Mouse (Mus musculus) gastrocnemius, postnatal 36 days (tissue): ENCODE data around the gene Lpar5. TPM values are rescaled to one million over a fixed set of nuclear protein-coding genes. Genes with fewer than 3 reads are reported as not detected.
"Not testable (repeated sequence)": the region's sequence is repeated elsewhere in the genome, so short reads cannot be mapped to it uniquely, and the experiment has no call there.

Experiments used
- DNase-seq, 2 experiments: peaks; one replicate each; pipeline ENCODE4 v3.0.0; 2022
- intact Hi-C: fragments of 180-260 bp; cut with DNase I; formaldehyde crosslinking; loops from one replicate; pipeline ENCODE4 v1.15.1; 2025
- long read RNA-seq, 2 experiments: library from polyadenylated mRNA; stranded (forward); transcript quantifications; one replicate each; pipeline ENCODE4 v2.0.0; 2021
- total RNA-seq, 2 experiments: library from RNA; stranded (reverse); gene quantifications; 2 replicates each; pipeline ENCODE4 v1.2.3; 2021

The Lpar5 gene
- not detected for total RNA-seq
- long read RNA-seq, experiment 1, result 0 reads
- long read RNA-seq, experiment 2, result 0 reads

- intact Hi-C loops, result no loop called here
- no peak for DNase-seq
Measured at GRCm38 (mm10) chr6:125067571-125067995, at the start of gene Lpar5. Gene Lpar5 (plus strand): TSS chr6:125067920.

- intact Hi-C loops, result loop anchor here (5.0 to 10.0 kb wide), 2 partner anchors 128 to 316 kb away; partner anchors contain the start of genes Emg1 and Phb2
- not testable (repeated sequence) for DNase-seq
Measured at GRCm38 (mm10) chr6:125030532-125030931, 37.2 kb upstream of the Lpar5 start.

GRCm38 (mm10) chr6:125031604-125032003 is 36.1 kb upstream of the Lpar5 start:
- intact Hi-C loops, result loop anchor here (5.0 to 10.0 kb wide), 2 partner anchors 129 to 317 kb away; partner anchors contain the start of genes Emg1 and Phb2
- DNase-seq, result no peak

- intact Hi-C loops, result loop anchor here (1.0 to 10.0 kb wide), 2 partner anchors 29 to 324 kb away; partner anchors contain the start of genes Emg1, Phb2 and Zfp384
- DNase-seq, result no peak
Measured at GRCm38 (mm10) chr6:125038666-125039065, 29.1 kb upstream of the Lpar5 start.

GRCm38 (mm10) chr6:125039131-125039530 is 28.6 kb upstream of the Lpar5 start:
- intact Hi-C loops, result loop anchor here (1.0 to 10.0 kb wide), 2 partner anchors 30 to 324 kb away; partner anchors contain the start of genes Emg1, Phb2 and Zfp384
- DNase-seq, result no peak

GRCm38 (mm10) chr6:125039533-125040153 is 28.1 kb upstream of the Lpar5 start, which contains the start of gene Ing4:
Gene Ing4 (plus strand): TSS chr6:125039760.
- intact Hi-C loops, result loop anchor here (1.0 to 10.0 kb wide), 3 partner anchors 30 to 325 kb away; partner anchors contain the start of genes Emg1, Nop2, Phb2 and Zfp384
- DNase-seq, result peak; percentile 78 to 83

GRCm38 (mm10) chr6:125040221-125040620 is 27.5 kb upstream of the Lpar5 start:
- DNase-seq, result no peak
- intact Hi-C loops, result loop anchor here (5.0 kb wide), 1 partner anchor 92 kb away; the partner anchor contains the start of gene Nop2

- intact Hi-C loops, result loop anchor here (5.0 kb wide), 1 partner anchor 91 kb away; the partner anchor contains the start of gene Nop2
- no peak for DNase-seq
Measured at GRCm38 (mm10) chr6:125041047-125041446, 26.7 kb upstream of the Lpar5 start.

- no peak for DNase-seq
- intact Hi-C loops, result loop anchor here (5.0 kb wide), 1 partner anchor 90 kb away; the partner anchor contains the start of gene Nop2
Measured at GRCm38 (mm10) chr6:125042081-125042480, 25.6 kb upstream of the Lpar5 start.

GRCm38 (mm10) chr6:125046691-125047090 is 21.0 kb upstream of the Lpar5 start:
- peak; percentile 75 to 77 for DNase-seq
- intact Hi-C loops, result loop anchor here (1.0 to 5.0 kb wide), 2 partner anchors 38 to 226 kb away; no protein-coding TSS in a partner anchor

GRCm38 (mm10) chr6:125049678-125050077 is 18.0 kb upstream of the Lpar5 start, which contains the start of gene Acrbp:
Gene Acrbp (plus strand): TSS chr6:125049689.
- intact Hi-C loops, result loop anchor here (5.0 kb wide), 1 partner anchor 223 kb away; no protein-coding TSS in a partner anchor

GRCm38 (mm10) chr6:125051237-125051636 is 16.5 kb upstream of the Lpar5 start:
- intact Hi-C loops, result no loop called here
- no peak for DNase-seq

More at GRCm38 (mm10) chr6:125049678-125050077, 18.0 kb upstream of the Lpar5 start, which contains the start of gene Acrbp:
- DNase-seq, result no peak

GRCm38 (mm10) chr6:125061493-125061892 is 6.2 kb upstream of the Lpar5 start:
- DNase-seq, result no peak
- intact Hi-C loops, result no loop called here

GRCm38 (mm10) chr6:125062511-125062910 is 5.2 kb upstream of the Lpar5 start:
- intact Hi-C loops, result no loop called here
- no peak for DNase-seq

- no peak for DNase-seq
- intact Hi-C loops, result no loop called here
Measured at GRCm38 (mm10) chr6:125063906-125064305, 3.8 kb upstream of the Lpar5 start.

- DNase-seq, intact Hi-C loops: not testable (repeated sequence)
Measured at GRCm38 (mm10) chr6:125065223-125065622, 2.5 kb upstream of the Lpar5 start.

- intact Hi-C loops, result no loop called here
- DNase-seq, result no peak
Measured at GRCm38 (mm10) chr6:125071170-125071895, 3.6 kb downstream of the Lpar5 start.

- DNase-seq, result no peak
- intact Hi-C loops, result no loop called here
Measured at GRCm38 (mm10) chr6:125071896-125072279, 4.2 kb downstream of the Lpar5 start.

- intact Hi-C loops, result no loop called here
- no peak for DNase-seq
Measured at GRCm38 (mm10) chr6:125073825-125074224, 6.1 kb downstream of the Lpar5 start.

- DNase-seq, result no peak
- intact Hi-C loops, result loop anchor here (5.0 kb wide), 1 partner anchor 179 kb away; no protein-coding TSS in a partner anchor
Measured at GRCm38 (mm10) chr6:125081394-125081793, 13.7 kb downstream of the Lpar5 start.
